Mouse (Mus musculus) lung, embryonic 14.5 days (tissue): Measurements from ENCODE around the gene Trappc6a. TPM values are rescaled to one million over a fixed set of nuclear protein-coding genes. Genes with fewer than 3 reads are reported as not detected.
A peak's percentile ranks its signal among the peaks of the same experiment; 100 is the strongest.
"Not testable (repeated sequence)": the region's sequence is repeated elsewhere in the genome, so short reads cannot be mapped to it uniquely, and the experiment has no call there.

ENCODE experiments used
- ATAC-seq: fragments of 200-750 bp; cut with Nextera tagmentation; 2 replicates; pipeline ENCODE4 v1.8.0; 2017; ENCODE audit warnings: mild to moderate bottlenecking, moderate TSS enrichment, moderate library complexity; ENCODE audit not compliant: insufficient read depth
- DNase-seq: peaks from one replicate; pipeline ENCODE4 v3.0.0-alpha.2; 2015
- H3K27ac ChIP-seq: fragments of 300-500 bp; sonication (generic); 2 replicates; pipeline ENCODE4 v1.5.1; 2014; ENCODE audit warnings: low read depth, mild to moderate bottlenecking, moderate library complexity
- H3K27me3 ChIP-seq: fragments of 300-500 bp; sonication (generic); 2 replicates; pipeline ENCODE4 v1.6.1; 2014; ENCODE audit warnings: low read length, control low read depth; ENCODE audit not compliant: insufficient read depth
- H3K36me3 ChIP-seq: fragments of 300-500 bp; sonication (generic); 2 replicates; pipeline ENCODE4 v1.6.1; 2014; ENCODE audit warnings: control low read depth; ENCODE audit not compliant: insufficient read depth
- H3K4me1 ChIP-seq: fragments of 300-500 bp; sonication (generic); 2 replicates; pipeline ENCODE4 v1.6.1; 2014; ENCODE audit warnings: antibody characterized with exemption, control low read depth; ENCODE audit not compliant: insufficient read depth
- H3K4me2 ChIP-seq: fragments of 300-500 bp; sonication (generic); 2 replicates; pipeline ENCODE4 v1.6.1; 2014; ENCODE audit warnings: mild to moderate bottlenecking
- H3K4me3 ChIP-seq: fragments of 300-500 bp; sonication (generic); 2 replicates; pipeline ENCODE4 v1.5.1; 2014; ENCODE audit warnings: low read depth, low read length
- H3K9ac ChIP-seq: fragments of 300-500 bp; sonication (generic); 2 replicates; pipeline ENCODE4 v1.6.1; 2014
- H3K9me3 ChIP-seq: fragments of 300-500 bp; sonication (generic); 2 replicates; pipeline ENCODE4 v1.6.1; 2016; ENCODE audit warnings: low read depth, low read length, control low read depth
- CTCF ChIP-seq: IDR thresholded peaks from 2 replicates; pipeline ENCODE4 v1.5.1; 2016; ENCODE audit warnings: antibody characterized with exemption, low read depth
- WGBS: fragments of 180-500 bp; shearing (Covaris S2); extraction: QIAGEN DNeasy Blood & Tissue Kit; methylation state at CpG from one replicate; pipeline ENCODE4 v1.1.7; 2014; 5-methylcytosine and 5-hydroxymethylcytosine counted together
- polyA plus RNA-seq: library from polyadenylated mRNA; unstranded; fragments of >200 nt; fragmentation: Nextera tagmentation; extraction: Ambion mirVana; gene quantifications from 2 replicates; pipeline ENCODE4 v1.2.1, GENCODE M21; 2014

The Trappc6a gene
- polyA plus RNA-seq, 1 experiment from 2014 or later: 83.5 TPM

DNA sequence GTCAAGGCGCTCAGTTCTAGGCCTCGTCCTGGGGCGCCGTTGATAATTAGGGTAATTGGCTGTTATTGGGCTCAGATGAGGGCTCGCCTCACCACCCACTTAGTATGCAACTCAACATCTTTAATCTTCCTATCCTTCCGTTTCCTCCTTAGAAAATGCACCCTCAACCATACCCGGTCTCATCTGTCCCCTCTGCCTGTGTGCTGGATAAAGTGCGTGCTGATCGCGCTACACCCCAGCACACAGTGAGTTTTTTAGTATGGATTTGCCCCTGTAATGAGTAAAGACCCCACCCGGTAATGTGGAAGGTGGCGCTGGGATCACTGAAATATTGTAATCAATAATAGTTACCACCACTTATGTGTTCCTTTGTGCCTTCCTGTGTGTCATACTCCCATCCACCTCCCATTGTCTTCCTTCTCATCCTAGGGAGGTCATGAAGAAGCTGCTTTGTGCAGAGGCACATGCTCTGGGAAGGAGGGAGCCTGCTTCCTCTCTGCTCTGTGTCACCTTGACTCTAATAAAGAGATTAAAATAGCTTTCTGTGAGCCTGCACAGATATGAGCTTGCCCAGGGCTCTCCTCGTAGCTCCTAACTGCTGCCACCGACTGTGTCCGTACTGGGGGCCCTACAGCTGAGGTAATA lies 851 bp downstream of the Trappc6a start:
- no peaks in the 10 kb centered on the region for H3K27me3 ChIP-seq
- peak; percentile 19 for ATAC-seq
- H3K9me3 ChIP-seq: no peaks in the 10 kb centered on the region
- peak overlapping the region; percentile 80 for H3K4me3 ChIP-seq
- no peaks in the 10 kb centered on the region for H3K36me3 ChIP-seq
- WGBS: 8% methylated on average over 15 of the region's 15 CpGs
- peak overlapping the region; percentile 46; the same call in 1 of the 2 replicates for H3K27ac ChIP-seq
- no peak for TF ChIP-seq CTCF
- no peak for DNase-seq
- H3K4me2 ChIP-seq: peak overlapping the region; percentile 98
- no peaks in the 10 kb centered on the region for H3K4me1 ChIP-seq
- peak overlapping the region; percentile 83 for H3K9ac ChIP-seq

DNA sequence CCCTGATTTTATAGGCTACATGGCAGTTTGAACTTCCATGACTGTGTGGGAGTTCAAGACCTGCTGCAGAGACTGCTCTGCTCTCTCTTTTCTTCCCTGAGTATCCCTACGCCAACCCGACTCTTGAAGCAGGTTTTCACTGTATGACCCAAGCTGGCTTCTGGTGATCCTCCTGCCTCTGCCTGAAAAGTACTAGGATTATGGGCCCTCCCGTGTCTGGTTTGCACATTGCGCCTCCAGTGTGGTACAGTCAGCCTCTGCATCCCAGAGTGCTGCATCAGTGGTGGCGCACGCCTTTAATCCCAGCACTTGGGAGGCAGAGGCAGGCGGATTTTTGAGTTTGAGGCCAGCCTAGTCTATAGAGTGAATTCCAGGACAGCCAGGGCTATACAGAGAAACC lies 1.6 kb downstream of the Trappc6a start:
- H3K4me2 ChIP-seq: peak overlapping the region; percentile 98

GRCm38 (mm10) chr7:19511934-19512333 lies 3.7 kb downstream of the Trappc6a start:
- H3K4me2 ChIP-seq, ATAC-seq, H3K9me3 ChIP-seq, H3K9ac ChIP-seq, H3K27me3 ChIP-seq, H3K4me1 ChIP-seq, H3K36me3 ChIP-seq, H3K4me3 ChIP-seq, DNase-seq, H3K27ac ChIP-seq: not testable (repeated sequence)
- WGBS: 85% methylated on average over 6 of the region's 7 CpGs

More for the DNA sequence above, 1.6 kb downstream of the Trappc6a start:
- ATAC-seq: no peak
- H3K27me3 ChIP-seq: no peaks in the 10 kb centered on the region
- no peaks in the 10 kb centered on the region for H3K36me3 ChIP-seq
- WGBS: 94% methylated on average over 7 of the region's 7 CpGs
- no peak for DNase-seq
- peak overlapping the region; percentile 80 for H3K4me3 ChIP-seq
- H3K4me1 ChIP-seq: no peaks in the 10 kb centered on the region
- H3K9me3 ChIP-seq: no peaks in the 10 kb centered on the region
- H3K9ac ChIP-seq: 0 out of 2 replicates have a peak overlapping the region, but pooled peaks have one; percentile 83
- H3K27ac ChIP-seq: no peak overlapping the region
- no peak for TF ChIP-seq CTCF

GRCm38 (mm10) chr7:19512353-19512752 lies 4.2 kb downstream of the Trappc6a start:
- H3K4me1 ChIP-seq: no peaks in the 10 kb centered on the region
- H3K27me3 ChIP-seq: peaks cover 2% of the 10 kb centered on the region; the same call in 1 of the 2 replicates
- DNase-seq (no peak), ATAC-seq (no peak)
- H3K36me3 ChIP-seq: no peaks in the 10 kb centered on the region
- 76% methylated on average over 6 of the region's 6 CpGs for WGBS
- H3K9ac ChIP-seq: no peak overlapping the region
- no peak for TF ChIP-seq CTCF
- H3K4me3 ChIP-seq: no peak overlapping the region
- no peaks in the 10 kb centered on the region for H3K9me3 ChIP-seq
- no peak overlapping the region for H3K27ac ChIP-seq
- H3K4me2 ChIP-seq: no peak overlapping the region

DNA sequence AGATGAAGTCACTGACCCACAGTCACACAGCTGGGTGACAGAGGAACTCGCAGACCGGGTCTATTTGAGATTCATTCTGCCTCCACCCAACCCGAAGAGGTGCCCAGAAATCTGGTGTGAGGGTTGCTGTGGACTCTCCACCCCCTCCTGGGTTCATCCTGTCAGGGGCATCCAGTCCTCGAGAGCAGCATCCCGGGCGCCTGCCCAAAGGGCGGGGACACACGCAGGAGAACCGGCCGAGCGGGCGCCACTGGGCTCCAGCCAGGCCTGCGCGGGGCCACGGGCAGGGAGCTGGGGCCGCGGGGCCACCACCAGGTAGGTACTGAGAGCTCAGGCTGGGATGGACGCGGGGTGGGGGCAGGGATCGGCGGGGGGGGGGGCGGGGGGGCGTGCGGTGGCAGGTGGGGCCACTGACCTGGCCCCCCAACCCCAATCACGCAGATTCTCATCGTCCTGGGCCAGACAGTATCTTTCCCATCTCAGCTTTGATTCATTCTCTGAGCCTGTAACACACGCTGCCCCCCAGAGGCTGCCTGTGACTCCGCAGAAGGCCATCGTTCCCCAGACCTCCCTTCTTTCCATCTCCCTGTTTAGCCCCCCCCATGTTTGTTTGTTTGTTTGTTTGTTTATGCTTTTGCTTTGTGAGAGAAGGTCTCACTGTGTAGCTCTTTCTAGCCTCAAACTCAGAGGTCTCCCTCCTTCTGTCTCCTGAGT lies 9.6 kb downstream of the Trappc6a start, which contains the start of gene Nkpd1:
TSS of gene Nkpd1 (plus strand) at position 187 of the 714 bp plus-strand sequence.
- Histone ChIP-seq H3K4me1 (no peaks in the 10 kb centered on the region), H3K27ac (no peak within 1 kb of the TSS), H3K4me3 (no peak within 1 kb of the TSS), H3K9ac (no peak within 1 kb of the TSS), H3K36me3 (no peaks in the 10 kb centered on the region), H3K4me2 (peak within 1 kb of the TSS; percentile 49), H3K9me3 (no peaks in the 10 kb centered on the region), H3K27me3 (peaks cover 55% of the 10 kb centered on the region)
- 4% methylated on average over 25 of the region's 29 CpGs for WGBS
- ATAC-seq: no peak
- DNase-seq: peak; percentile 45
- peak; percentile 56 for TF ChIP-seq CTCF

DNA sequence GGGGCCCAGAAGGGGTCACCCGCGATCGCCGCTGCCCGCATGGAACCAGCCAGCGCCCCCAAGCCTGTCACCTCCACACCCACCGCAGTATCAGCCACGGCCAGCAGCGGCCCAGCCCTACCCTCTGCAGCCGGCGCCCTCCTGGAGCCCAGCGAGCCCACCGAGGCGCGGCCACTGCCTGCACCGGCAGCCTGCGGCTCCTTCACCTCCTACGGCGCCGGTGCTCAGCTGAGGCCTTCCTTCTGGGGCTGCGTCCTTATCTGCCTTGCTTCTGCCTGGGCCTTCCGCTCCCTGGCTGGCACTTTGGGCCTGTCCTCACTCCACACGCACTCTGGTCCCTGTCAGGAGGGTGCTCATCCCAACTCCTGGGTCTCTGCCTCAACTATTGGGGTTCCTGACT lies 11.8 kb downstream of the Trappc6a start:
- peaks cover 78% of the 10 kb centered on the region for H3K27me3 ChIP-seq
- DNase-seq (no peak), ATAC-seq (no peak)
- H3K27ac ChIP-seq: no peak overlapping the region
- peak overlapping the region; percentile 27 for H3K4me3 ChIP-seq
- no peak for TF ChIP-seq CTCF
- 6% methylated on average over 23 of the region's 23 CpGs for WGBS
- H3K4me2 ChIP-seq: peak overlapping the region; percentile 53
- no peaks in the 10 kb centered on the region for H3K9me3 ChIP-seq
- H3K4me1 ChIP-seq: peaks cover 9% of the 10 kb centered on the region; the same call in 1 of the 2 replicates
- no peaks in the 10 kb centered on the region for H3K36me3 ChIP-seq
- peak overlapping the region; percentile 44 for H3K9ac ChIP-seq
